9 mouse cellular contexts compared by ENCODE assay signal in genomic region chr4:116876995-116877728, GRCm38 (mm10). TPM values are rescaled to one million over a fixed set of nuclear protein-coding genes. Genes with fewer than 3 reads are reported as not detected.
DNase-seq lines count a peak whose midpoint lies in the region; ATAC-seq and TF ChIP-seq lines count a peak whose summit lies in the region.
"Had no signal": no experiment of that assay in that cellular context is flagged by ENCODE, and none has a peak within 500 bp of the region (broad histone marks: within the 10 kb centered on the region; RNA-seq: fewer than 3 reads in every experiment).

TSS of gene Zswim5 (plus strand) at chr4:116877376.

- peaks cover 4% of the 10 kb centered on the region for H3K27me3 ChIP-seq in embryonic facial prominence, embryonic 11.5 days (ENCODE audit: control insufficient read depth, insufficient read depth, low read length)
- H3K27me3 ChIP-seq in heart, adult 2 months (ENCODE audit: control insufficient read depth, insufficient read depth, low read length) = 0 out of 2 replicates have a peak, but pooled peaks cover 3% of the 10 kb centered on the region
- H3K27me3 ChIP-seq in kidney, adult 2 months (replicated peaks; ENCODE audit: control insufficient read depth, insufficient read depth, low read length) = 0 out of 2 replicates have a peak, but pooled peaks cover 1% of the 10 kb centered on the region
- peaks cover 14% of the 10 kb centered on the region; the same call in 1 of the 2 replicates for H3K27me3 ChIP-seq in limb, embryonic 11.5 days (ENCODE audit: control insufficient read depth, insufficient read depth, low read length)
- H3K27me3 ChIP-seq in midbrain, embryonic 12.5 days = no peaks in the 10 kb centered on the region
- peaks cover 21% of the 10 kb centered on the region for H3K27me3 ChIP-seq in spleen, adult 2 months (ENCODE audit: control insufficient read depth, insufficient read depth, low read length)

- no peak for TF ChIP-seq EP300 in heart, adult 2 months (IDR thresholded peaks at IDR 0.05; ENCODE audit: insufficient read depth, low read depth, low read length)

- WGBS in embryonic facial prominence, embryonic 11.5 days = under 1% methylated on average over 91 of the region's 104 CpGs
- WGBS in heart, adult 2 months = 1% methylated on average over 104 of the region's 104 CpGs
- 1% methylated on average over 103 of the region's 104 CpGs for WGBS in kidney, adult 2 months
- 0% methylated on average over 101 of the region's 104 CpGs for WGBS in limb, embryonic 11.5 days
- under 1% methylated on average over 103 of the region's 104 CpGs for WGBS in midbrain, embryonic 12.5 days
- under 1% methylated on average over 98 of the region's 104 CpGs for WGBS in spleen, adult 2 months

- ATAC-seq in embryonic facial prominence, embryonic 11.5 days (replicated peaks; ENCODE audit: insufficient number of reproducible peaks, low FRiP score, low TSS enrichment, low read depth) = peak; percentile 87
- peak; percentile 86 for ATAC-seq in limb, embryonic 11.5 days (ENCODE audit: insufficient number of reproducible peaks, low FRiP score, low TSS enrichment, low read depth)
- peak; percentile 93 for ATAC-seq in midbrain, embryonic 12.5 days (ENCODE audit: low FRiP score, low read depth)

- H3K27ac ChIP-seq in embryonic facial prominence, embryonic 11.5 days (replicated peaks; ENCODE audit: low read depth, low read length) = peak within 1 kb of the TSS; percentile 81
- H3K27ac ChIP-seq in heart, adult 2 months = peak within 1 kb of the TSS; percentile 56
- peak within 1 kb of the TSS; percentile 74 for H3K27ac ChIP-seq in kidney, adult 2 months (ENCODE audit: insufficient read depth, low read depth, low read length)
- H3K27ac ChIP-seq in limb, embryonic 11.5 days (replicated peaks; ENCODE audit: low read depth, low read length) = no peak within 1 kb of the TSS
- peak within 1 kb of the TSS; percentile 99 for H3K27ac ChIP-seq in midbrain, embryonic 12.5 days (replicated peaks)
- H3K27ac ChIP-seq in spleen, adult 2 months (ENCODE audit: insufficient read depth, low read length) = no peak within 1 kb of the TSS

- intact Hi-C loops in heart, adult 2 months (cut with DNase I) = no loop called here

- peak within 1 kb of the TSS; percentile 94 for H3K4me2 ChIP-seq in embryonic facial prominence, embryonic 11.5 days (ENCODE audit: low read depth, low read length)
- peak within 1 kb of the TSS; percentile 96 for H3K4me2 ChIP-seq in limb, embryonic 11.5 days (ENCODE audit: low read depth, severe bottlenecking)
- H3K4me2 ChIP-seq in midbrain, embryonic 12.5 days (replicated peaks) = peak within 1 kb of the TSS; percentile 77

- no peaks in the 10 kb centered on the region for H3K4me1 ChIP-seq in embryonic facial prominence, embryonic 11.5 days (ENCODE audit: control insufficient read depth, insufficient read depth, low read length)
- no peaks in the 10 kb centered on the region for H3K4me1 ChIP-seq in heart, adult 2 months (ENCODE audit: control insufficient read depth, insufficient read depth, low read length)
- no peaks in the 10 kb centered on the region; the same call in 1 of the 2 replicates for H3K4me1 ChIP-seq in kidney, adult 2 months (ENCODE audit: control insufficient read depth, insufficient read depth, low read length)
- H3K4me1 ChIP-seq in limb, embryonic 11.5 days (ENCODE audit: control insufficient read depth, insufficient read depth, low read length) = no peaks in the 10 kb centered on the region
- peaks cover 3% of the 10 kb centered on the region; the same call in 1 of the 2 replicates for H3K4me1 ChIP-seq in midbrain, embryonic 12.5 days
- H3K4me1 ChIP-seq in spleen, adult 2 months (ENCODE audit: control insufficient read depth, insufficient read depth, insufficient read length) = peaks cover 2% of the 10 kb centered on the region; the same call in 1 of the 2 replicates

- peak within 1 kb of the TSS; percentile 87 for H3K4me3 ChIP-seq in embryonic facial prominence, embryonic 11.5 days (ENCODE audit: low read depth, low read length)
- H3K4me3 ChIP-seq in heart, adult 2 months = peak within 1 kb of the TSS; percentile 73
- H3K4me3 ChIP-seq in kidney, adult 2 months (ENCODE audit: insufficient read depth, low read depth, low read length) = peak within 1 kb of the TSS; percentile 84
- peak within 1 kb of the TSS; percentile 75 for H3K4me3 ChIP-seq in limb, embryonic 11.5 days (ENCODE audit: low read depth, low read length)
- H3K4me3 ChIP-seq in midbrain, embryonic 12.5 days = peak within 1 kb of the TSS; percentile 91
- H3K4me3 ChIP-seq in spleen, adult 2 months (ENCODE audit: extremely low read depth, insufficient read depth, insufficient read length) = peak within 1 kb of the TSS; percentile 60

- TF ChIP-seq POLR2A in heart, adult 2 months (IDR thresholded peaks at IDR 0.05; ENCODE audit: insufficient read depth, low read depth, low read length) = no peak
- no peak for TF ChIP-seq POLR2A in kidney, adult 2 months (IDR thresholded peaks at IDR 0.05; ENCODE audit: low read depth, low read length)
- TF ChIP-seq POLR2A in spleen, adult 2 months (IDR thresholded peaks at IDR 0.05; ENCODE audit: low read depth, low read length) = no peak

- DNase-seq in A20 (ENCODE audit: low read depth, low spot score) = peak; percentile 78
- DNase-seq in adrenal gland, postnatal 25 days = peak; percentile 77
- peak; percentile 81 for DNase-seq in embryonic facial prominence, embryonic 11.5 days (ENCODE audit: low spot score)
- DNase-seq in heart, adult 2 months = peak; percentile 75 to 81
- DNase-seq in kidney, adult 2 months = peak; percentile 74
- DNase-seq in limb, embryonic 11.5 days (ENCODE audit: low spot score) = peak; percentile 79
- DNase-seq in spleen, adult 2 months (ENCODE audit: low read depth in 1 of 2, low spot score in 2 of 2) = peak in 1 of 2 experiments; percentile 6

- H3K9me3 ChIP-seq in embryonic facial prominence, embryonic 11.5 days (replicated peaks; ENCODE audit: control insufficient read depth, low read length) = no peaks in the 10 kb centered on the region
- no peaks in the 10 kb centered on the region for H3K9me3 ChIP-seq in limb, embryonic 11.5 days (ENCODE audit: control insufficient read depth, low read length)
- H3K9me3 ChIP-seq in midbrain, embryonic 12.5 days = no peaks in the 10 kb centered on the region

- TF ChIP-seq CTCF in heart, adult 2 months (IDR thresholded peaks at IDR 0.05) = no peak
- no peak for TF ChIP-seq CTCF in kidney, adult 2 months (conservative IDR thresholded peaks at IDR 0.05; ENCODE audit: insufficient read depth, insufficient read length, low read depth, low read length)
- no peak for TF ChIP-seq CTCF in spleen, adult 2 months (IDR thresholded peaks at IDR 0.05; ENCODE audit: extremely low read depth, insufficient read depth, insufficient read length, insufficient replicate concordance)

- peak within 1 kb of the TSS; percentile 81 for H3K9ac ChIP-seq in embryonic facial prominence, embryonic 11.5 days (replicated peaks; ENCODE audit: low read length)
- peak within 1 kb of the TSS; percentile 81 for H3K9ac ChIP-seq in heart, adult 2 months (ENCODE audit: low read depth, low read length)
- H3K9ac ChIP-seq in limb, embryonic 11.5 days (ENCODE audit: low read length) = peak within 1 kb of the TSS; percentile 70
- peak within 1 kb of the TSS; percentile 97 for H3K9ac ChIP-seq in midbrain, embryonic 12.5 days (replicated peaks)

- H3K36me3 ChIP-seq in embryonic facial prominence, embryonic 11.5 days (replicated peaks; ENCODE audit: control insufficient read depth, insufficient read depth, low read depth, low read length) = no peaks in the 10 kb centered on the region
- no peaks in the 10 kb centered on the region for H3K36me3 ChIP-seq in heart, adult 2 months (ENCODE audit: control insufficient read depth, insufficient read depth, low read length)
- no peaks in the 10 kb centered on the region for H3K36me3 ChIP-seq in kidney, adult 2 months (ENCODE audit: control insufficient read depth, insufficient read depth, low read length)
- no peaks in the 10 kb centered on the region for H3K36me3 ChIP-seq in limb, embryonic 11.5 days (ENCODE audit: control insufficient read depth, insufficient read depth, low read length)
- H3K36me3 ChIP-seq in midbrain, embryonic 12.5 days = no peaks in the 10 kb centered on the region
- H3K36me3 ChIP-seq in spleen, adult 2 months (ENCODE audit: control insufficient read depth, insufficient read depth, low read length) = no peaks in the 10 kb centered on the region

- H3K79me2 ChIP-seq in heart, adult 2 months (replicated peaks; ENCODE audit: control insufficient read depth, insufficient read depth, low read length) = no peaks in the 10 kb centered on the region

RNA-seq across cellular contexts. Expression of gene Zswim5, which starts in this region (rescaled TPM):
- total RNA-seq in adrenal gland, postnatal 25 days (2021) = 5.0 and 5.1 TPM in 2 replicates
- polyA plus RNA-seq in embryonic facial prominence, embryonic 11.5 days (2014; fragmentation: Nextera tagmentation; extraction: Ambion mirVana) = 3.0 and 3.3 TPM in 2 replicates
- 1 to 10 TPM; 1.0 TPM for total RNA-seq in heart, adult 2 months (2021)
- 0.86 and 1.4 TPM in 2 replicates for polyA plus RNA-seq in heart, adult 2 months (2012; rRNA removed)
- 7.4 and 7.5 TPM in 2 replicates for polyA plus RNA-seq in kidney, adult 2 months (2012; rRNA removed)
- polyA plus RNA-seq in limb, embryonic 11.5 days (2014; fragmentation: Nextera tagmentation; extraction: Ambion mirVana) = 1.1 and 1.3 TPM in 2 replicates
- 9.6 and 10.6 TPM in 2 replicates for polyA plus RNA-seq in midbrain, embryonic 12.5 days (2016; fragmentation: Nextera tagmentation; extraction: Ambion mirVana)
- polyA plus RNA-seq in spleen, adult 2 months (2012; rRNA removed) = 0.07 TPM in 2 replicates
- total RNA-seq: MEL had no signal

Comparison
In these comparisons a context has a peak if more than half of its experiments do, and no peak if none do; other contexts are left out.
1. H3K27ac ChIP-seq: peak in embryonic facial prominence, embryonic 11.5 days (single experiment), heart, adult 2 months (single experiment), kidney, adult 2 months (single experiment) and midbrain, embryonic 12.5 days (single experiment); none in limb, embryonic 11.5 days (single experiment) and spleen, adult 2 months (single experiment).
2. Peak in every context shown above with its lines, with median percentiles within 50 percentile points of each other: ATAC-seq, H3K4me2 ChIP-seq, H3K4me3 ChIP-seq and H3K9ac ChIP-seq.